Mouse (Mus musculus) forebrain, embryonic 16.5 days (tissue): ENCODE measurements around the gene Vgll4. TPM values are rescaled to one million over a fixed set of nuclear protein-coding genes. Genes with fewer than 3 reads are reported as not detected.

Experiments
- ATAC-seq: fragments of 200-750 bp; cut with Nextera tagmentation; 2 replicates; pipeline ENCODE4 v1.8.0; 2017; ENCODE audit warnings: mild to moderate bottlenecking, moderate library complexity
- H3K27ac ChIP-seq: fragments of 300-500 bp; sonication (generic); 2 replicates; pipeline ENCODE4 v1.5.1; 2014; ENCODE audit warnings: low read length, control low read depth
- H3K27me3 ChIP-seq: fragments of 300-500 bp; sonication (generic); replicated peaks from 2 replicates; pipeline ENCODE4 v1.6.1; 2014; ENCODE audit warnings: low read length; ENCODE audit not compliant: control insufficient read depth, insufficient read depth
- H3K36me3 ChIP-seq: fragments of 300-500 bp; sonication (generic); 2 replicates; pipeline ENCODE4 v1.6.1; 2014; ENCODE audit not compliant: control insufficient read depth, insufficient read depth
- H3K4me1 ChIP-seq: fragments of 300-500 bp; sonication (generic); replicated peaks from 2 replicates; pipeline ENCODE4 v1.6.1; 2014; ENCODE audit warnings: low read length; ENCODE audit not compliant: control insufficient read depth, insufficient read depth
- H3K4me2 ChIP-seq: fragments of 300-500 bp; sonication (generic); 2 replicates; pipeline ENCODE4 v1.6.1; 2014; ENCODE audit warnings: mild to moderate bottlenecking, low read length, control low read depth
- H3K4me3 ChIP-seq: fragments of 300-500 bp; sonication (generic); replicated peaks from 2 replicates; pipeline ENCODE4 v1.5.1; 2014; ENCODE audit warnings: mild to moderate bottlenecking, low read length, control low read depth
- H3K9ac ChIP-seq: fragments of 300-500 bp; sonication (generic); replicated peaks from 2 replicates; pipeline ENCODE4 v1.6.1; 2014; ENCODE audit warnings: low read depth, low read length, control low read depth
- H3K9me3 ChIP-seq: fragments of 300-500 bp; sonication (generic); 2 replicates; pipeline ENCODE4 v1.6.1; 2016; ENCODE audit warnings: low read length; ENCODE audit not compliant: control insufficient read depth
- WGBS: fragments of 180-500 bp; shearing (Covaris S2); extraction: QIAGEN DNeasy Blood & Tissue Kit; methylation state at CpG from one replicate; pipeline ENCODE4 v1.1.7; 2014; 5-methylcytosine and 5-hydroxymethylcytosine counted together
- polyA plus RNA-seq: library from polyadenylated mRNA; unstranded; fragments of >200 nt; fragmentation: Nextera tagmentation; extraction: Ambion mirVana; gene quantifications from 2 replicates; pipeline ENCODE4 v1.2.1, GENCODE M21; 2015

The Vgll4 gene
- polyA plus RNA-seq, 1 experiment from 2014 or later, result 74.3 TPM

- Histone ChIP-seq H3K4me3 (no peak overlapping the region), H3K4me2 (no peak overlapping the region), H3K36me3 (no peaks in the 10 kb centered on the region), H3K4me1 (peaks cover 4% of the 10 kb centered on the region; the same call in 1 of the 2 replicates), H3K27me3 (no peaks in the 10 kb centered on the region), H3K27ac (no peak overlapping the region), H3K9ac (no peak overlapping the region), H3K9me3 (no peaks in the 10 kb centered on the region)
- 47% methylated on average over 7 of the region's 7 CpGs for WGBS
- no peak for ATAC-seq
These were observed 18.3 kb upstream of the Vgll4 start for GRCm38 (mm10) chr6:114987966-114988618.

GRCm38 (mm10) chr6:114982671-114983070 lies 12.9 kb upstream of the Vgll4 start:
- no peaks in the 10 kb centered on the region for H3K9me3 ChIP-seq
- no peak overlapping the region for H3K9ac ChIP-seq
- no peak for ATAC-seq
- no peak overlapping the region for H3K4me3 ChIP-seq
- no peaks in the 10 kb centered on the region for H3K36me3 ChIP-seq
- no peaks in the 10 kb centered on the region for H3K4me1 ChIP-seq
- WGBS, result 86% methylated on average over 7 of the region's 7 CpGs
- H3K27ac ChIP-seq, result no peak overlapping the region
- H3K27me3 ChIP-seq, result no peaks in the 10 kb centered on the region
- no peak overlapping the region for H3K4me2 ChIP-seq

- no peaks in the 10 kb centered on the region for H3K9me3 ChIP-seq
- H3K4me3 ChIP-seq, result no peak overlapping the region
- no peaks in the 10 kb centered on the region for H3K36me3 ChIP-seq
- no peak overlapping the region for H3K9ac ChIP-seq
- no peaks in the 10 kb centered on the region for H3K4me1 ChIP-seq
- H3K27ac ChIP-seq, result no peak overlapping the region
- no peak overlapping the region for H3K4me2 ChIP-seq
- no peak for ATAC-seq
- 89% methylated on average over 1 of the region's 1 CpGs for WGBS
- no peaks in the 10 kb centered on the region for H3K27me3 ChIP-seq
These were observed 9.9 kb upstream of the Vgll4 start for GRCm38 (mm10) chr6:114979715-114980114.

GRCm38 (mm10) chr6:114976915-114977419 lies 7.2 kb upstream of the Vgll4 start:
- 72% methylated on average over 7 of the region's 7 CpGs for WGBS
- no peaks in the 10 kb centered on the region for H3K9me3 ChIP-seq
- H3K4me1 ChIP-seq, result no peaks in the 10 kb centered on the region
- no peaks in the 10 kb centered on the region for H3K27me3 ChIP-seq
- peak overlapping the region; percentile 39; the same call in 1 of the 2 replicates for H3K27ac ChIP-seq
- H3K36me3 ChIP-seq, result no peaks in the 10 kb centered on the region
- no peak overlapping the region for H3K4me2 ChIP-seq
- 0 out of 2 replicates have a peak, but pooled peaks have one; percentile 36 for ATAC-seq
- H3K9ac ChIP-seq, result no peak overlapping the region
- H3K4me3 ChIP-seq, result no peak overlapping the region

- no peak overlapping the region for H3K4me3 ChIP-seq
- H3K27ac ChIP-seq, result no peak overlapping the region
- WGBS, result 89% methylated on average over 1 of the region's 1 CpGs
- H3K9ac ChIP-seq, result no peak overlapping the region
- ATAC-seq, result no peak
- no peaks in the 10 kb centered on the region for H3K27me3 ChIP-seq
- H3K4me2 ChIP-seq, result no peak overlapping the region
- H3K36me3 ChIP-seq, result no peaks in the 10 kb centered on the region
- H3K4me1 ChIP-seq, result peaks cover 7% of the 10 kb centered on the region; the same call in 1 of the 2 replicates
- H3K9me3 ChIP-seq, result 0 out of 2 replicates have a peak, but pooled peaks cover 2% of the 10 kb centered on the region
These were observed 4.5 kb upstream of the Vgll4 start for GRCm38 (mm10) chr6:114974331-114974730.

GRCm38 (mm10) chr6:114972988-114973387 lies 3.2 kb upstream of the Vgll4 start:
- ATAC-seq, result no peak
- Histone ChIP-seq H3K4me1 (peaks cover 10% of the 10 kb centered on the region), H3K36me3 (no peaks in the 10 kb centered on the region), H3K27me3 (no peaks in the 10 kb centered on the region), H3K4me3 (no peak overlapping the region), H3K27ac (no peak overlapping the region), H3K9ac (no peak overlapping the region), H3K9me3 (0 out of 2 replicates have a peak, but pooled peaks cover 2% of the 10 kb centered on the region), H3K4me2 (no peak overlapping the region)
- 81% methylated on average over 1 of the region's 1 CpGs for WGBS

GRCm38 (mm10) chr6:114970895-114971294 lies 1.1 kb upstream of the Vgll4 start:
- H3K27ac ChIP-seq, result no peak overlapping the region
- H3K36me3 ChIP-seq, result no peaks in the 10 kb centered on the region
- H3K9me3 ChIP-seq, result 0 out of 2 replicates have a peak, but pooled peaks cover 2% of the 10 kb centered on the region
- peaks cover 7% of the 10 kb centered on the region; the same call in 1 of the 2 replicates for H3K27me3 ChIP-seq
- no peak overlapping the region for H3K4me2 ChIP-seq
- ATAC-seq, result no peak
- WGBS, result 69% methylated on average over 5 of the region's 5 CpGs
- H3K9ac ChIP-seq, result no peak overlapping the region
- peaks cover 19% of the 10 kb centered on the region for H3K4me1 ChIP-seq
- H3K4me3 ChIP-seq, result no peak overlapping the region

GRCm38 (mm10) chr6:114970386-114970785 lies 592 bp upstream of the Vgll4 start:
- Histone ChIP-seq H3K4me3 (no peak overlapping the region), H3K4me1 (peaks cover 19% of the 10 kb centered on the region), H3K27ac (no peak overlapping the region), H3K9ac (no peak overlapping the region), H3K36me3 (no peaks in the 10 kb centered on the region), H3K27me3 (peaks cover 7% of the 10 kb centered on the region; the same call in 1 of the 2 replicates), H3K4me2 (no peak overlapping the region; the same call in 1 of the 2 replicates), H3K9me3 (0 out of 2 replicates have a peak, but pooled peaks cover 2% of the 10 kb centered on the region)
- WGBS, result 23% methylated on average over 6 of the region's 6 CpGs
- ATAC-seq, result no peak

GRCm38 (mm10) chr6:114968361-114969212 lies 1.2 kb downstream of the Vgll4 start:
- WGBS, result under 1% methylated on average over 82 of the region's 82 CpGs
- Histone ChIP-seq H3K4me3 (peak overlapping the region; percentile 70), H3K36me3 (no peaks in the 10 kb centered on the region), H3K27ac (peak overlapping the region; percentile 31; the same call in 1 of the 2 replicates), H3K27me3 (peaks cover 7% of the 10 kb centered on the region; the same call in 1 of the 2 replicates), H3K4me2 (peak overlapping the region; percentile 98), H3K9me3 (0 out of 2 replicates have a peak, but pooled peaks cover 2% of the 10 kb centered on the region), H3K4me1 (peaks cover 24% of the 10 kb centered on the region), H3K9ac (peak overlapping the region; percentile 83)
- peak; percentile 80 for ATAC-seq
